Mouse (Mus musculus): ENCODE results near the gene Ngef.

DNA sequence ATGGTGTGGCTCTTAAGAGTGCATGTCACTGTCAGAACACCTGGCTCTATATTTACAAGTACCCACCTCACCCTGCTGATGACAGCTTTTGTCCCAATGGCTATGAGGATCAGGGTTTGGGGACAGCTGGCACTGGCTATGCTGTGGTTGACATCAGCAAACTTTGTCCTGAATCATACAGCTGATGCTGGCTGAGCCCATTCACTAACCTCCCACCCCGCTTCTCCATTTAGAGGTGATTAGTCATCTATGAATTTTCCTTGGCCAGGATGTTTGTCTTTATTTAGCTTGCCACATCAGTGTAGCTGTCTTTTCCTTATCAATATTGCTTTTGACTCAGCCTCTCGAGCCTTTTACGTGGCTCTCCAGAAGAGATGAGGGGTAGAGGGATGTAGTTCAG lies 81.4 kb downstream of the Ngef start:
- no peak for TF ChIP-seq CTCF (IDR thresholded peaks at IDR 0.05; ENCODE audit: low read depth, low read length)
- TF ChIP-seq POLR2A (IDR thresholded peaks at IDR 0.05; ENCODE audit: insufficient read depth, low read length), result no peak
- no peak for TF ChIP-seq EP300 (IDR thresholded peaks at IDR 0.05; ENCODE audit: insufficient read depth, low read depth, low read length)
